Mouse (Mus musculus): ENCODE data around the gene Adamts12. TPM values are rescaled to one million over a fixed set of nuclear protein-coding genes. Genes with fewer than 3 reads are reported as not detected.
A peak's percentile ranks its signal among the peaks of the same experiment; 100 is the strongest.

Gene Adamts12
- polyA plus RNA-seq (2015; fragmentation: Nextera tagmentation; extraction: Ambion mirVana): 2.3 and 2.5 TPM in 2 replicates

- Histone ChIP-seq H3K9me3 (no peaks in the 10 kb centered on the region), H3K4me3 (replicated peaks) (peak within 1 kb of the TSS; percentile 44), H3K27me3 (replicated peaks) (no peaks in the 10 kb centered on the region), H3K36me3 (no peaks in the 10 kb centered on the region), H3K27ac (peak within 1 kb of the TSS; percentile 94), H3K4me1 (peaks cover 12% of the 10 kb centered on the region; the same call in 1 of the 2 replicates), H3K4me2 (peak within 1 kb of the TSS; percentile 74), H3K9ac (peak within 1 kb of the TSS; percentile 37; the same call in 1 of the 2 replicates)
- ATAC-seq (ENCODE audit: insufficient read depth, low FRiP score, low read depth): peak; percentile 82
- WGBS: 1% methylated on average over 25 of the region's 25 CpGs
Observed at GRCm38 (mm10) chr15:11064558-11065411, at the start of gene Adamts12. Gene Adamts12 (plus strand): TSS chr15:11064790.

GRCm38 (mm10) chr15:11014931-11015330 lies 49.7 kb upstream of the Adamts12 start:
- no peak overlapping the region for H3K4me3 ChIP-seq (replicated peaks)
- H3K4me1 ChIP-seq: no peaks in the 10 kb centered on the region
- no peak for ATAC-seq (ENCODE audit: insufficient read depth, low FRiP score, low read depth)
- no peak overlapping the region for H3K27ac ChIP-seq
- H3K9me3 ChIP-seq: no peaks in the 10 kb centered on the region
- no peaks in the 10 kb centered on the region for H3K36me3 ChIP-seq
- WGBS: 56% methylated on average over 2 of the region's 2 CpGs
- no peak overlapping the region for H3K4me2 ChIP-seq
- no peak overlapping the region for H3K9ac ChIP-seq
- H3K27me3 ChIP-seq (replicated peaks): no peaks in the 10 kb centered on the region

- Histone ChIP-seq H3K9me3 (no peaks in the 10 kb centered on the region), H3K27me3 (replicated peaks) (no peaks in the 10 kb centered on the region), H3K27ac (no peak overlapping the region), H3K36me3 (no peaks in the 10 kb centered on the region), H3K4me3 (replicated peaks) (no peak overlapping the region), H3K9ac (no peak overlapping the region), H3K4me1 (no peaks in the 10 kb centered on the region), H3K4me2 (no peak overlapping the region)
- WGBS: 50% methylated on average over 4 of the region's 4 CpGs
- ATAC-seq (ENCODE audit: insufficient read depth, low FRiP score, low read depth): peak; percentile 66; the same call in 1 of the 2 replicates
Observed at GRCm38 (mm10) chr15:11026801-11027561, 37.6 kb upstream of the Adamts12 start.

- Histone ChIP-seq H3K4me3 (replicated peaks) (no peak overlapping the region), H3K4me2 (no peak overlapping the region), H3K27me3 (replicated peaks) (peaks cover 7% of the 10 kb centered on the region), H3K9me3 (no peaks in the 10 kb centered on the region), H3K4me1 (no peaks in the 10 kb centered on the region), H3K27ac (no peak overlapping the region), H3K36me3 (no peaks in the 10 kb centered on the region), H3K9ac (no peak overlapping the region)
- no peak for ATAC-seq (ENCODE audit: insufficient read depth, low FRiP score, low read depth)
- 75% methylated on average over 3 of the region's 3 CpGs for WGBS
Observed at GRCm38 (mm10) chr15:11030188-11030587, 34.4 kb upstream of the Adamts12 start.

- ATAC-seq (ENCODE audit: insufficient read depth, low FRiP score, low read depth): no peak
- H3K27me3 ChIP-seq (replicated peaks): peaks cover 39% of the 10 kb centered on the region
- H3K4me1 ChIP-seq: peaks cover 18% of the 10 kb centered on the region
- H3K27ac ChIP-seq: no peak overlapping the region
- peak overlapping the region; percentile 30 for H3K4me3 ChIP-seq (replicated peaks)
- H3K4me2 ChIP-seq: peak overlapping the region; percentile 59
- H3K9ac ChIP-seq: no peak overlapping the region
- no peaks in the 10 kb centered on the region for H3K9me3 ChIP-seq
- H3K36me3 ChIP-seq: no peaks in the 10 kb centered on the region
- 9% methylated on average over 34 of the region's 34 CpGs for WGBS
Observed at GRCm38 (mm10) chr15:11035947-11036474, 28.6 kb upstream of the Adamts12 start.

GRCm38 (mm10) chr15:11036535-11037375 lies 27.8 kb upstream of the Adamts12 start:
- no peak for ATAC-seq (ENCODE audit: insufficient read depth, low FRiP score, low read depth)
- H3K4me2 ChIP-seq: peak overlapping the region; percentile 59
- H3K4me3 ChIP-seq (replicated peaks): peak overlapping the region; percentile 30
- no peak overlapping the region for H3K9ac ChIP-seq
- WGBS: 4% methylated on average over 49 of the region's 49 CpGs
- H3K27ac ChIP-seq: no peak overlapping the region
- peaks cover 39% of the 10 kb centered on the region for H3K27me3 ChIP-seq (replicated peaks)
- H3K36me3 ChIP-seq: no peaks in the 10 kb centered on the region
- peaks cover 18% of the 10 kb centered on the region for H3K4me1 ChIP-seq
- H3K9me3 ChIP-seq: no peaks in the 10 kb centered on the region

GRCm38 (mm10) chr15:11037376-11037695 lies 27.3 kb upstream of the Adamts12 start:
- Histone ChIP-seq H3K4me3 (replicated peaks) (peak overlapping the region; percentile 30), H3K9me3 (no peaks in the 10 kb centered on the region), H3K9ac (no peak overlapping the region), H3K27ac (no peak overlapping the region), H3K4me2 (peak overlapping the region; percentile 59), H3K27me3 (replicated peaks) (peaks cover 39% of the 10 kb centered on the region), H3K36me3 (no peaks in the 10 kb centered on the region), H3K4me1 (peaks cover 18% of the 10 kb centered on the region)
- ATAC-seq (ENCODE audit: insufficient read depth, low FRiP score, low read depth): no peak
- 6% methylated on average over 8 of the region's 8 CpGs for WGBS

- peak within 1 kb of the TSS; percentile 59 for H3K4me2 ChIP-seq
- peaks cover 39% of the 10 kb centered on the region for H3K27me3 ChIP-seq (replicated peaks)
Observed at GRCm38 (mm10) chr15:11037711-11038110, 26.9 kb upstream of the Adamts12 start, which contains the start of gene Rxfp3. Gene Rxfp3 (minus strand): TSS chr15:11037991.

GRCm38 (mm10) chr15:11038476-11038875 lies 26.1 kb upstream of the Adamts12 start:
- Histone ChIP-seq H3K4me2 (no peak overlapping the region), H3K4me3 (replicated peaks) (no peak overlapping the region), H3K9me3 (no peaks in the 10 kb centered on the region), H3K4me1 (peaks cover 18% of the 10 kb centered on the region), H3K27me3 (replicated peaks) (peaks cover 39% of the 10 kb centered on the region), H3K36me3 (no peaks in the 10 kb centered on the region), H3K9ac (no peak overlapping the region), H3K27ac (no peak overlapping the region)
- 2% methylated on average over 12 of the region's 12 CpGs for WGBS
- ATAC-seq (ENCODE audit: insufficient read depth, low FRiP score, low read depth): no peak

More at GRCm38 (mm10) chr15:11037711-11038110, 26.9 kb upstream of the Adamts12 start, which contains the start of gene Rxfp3:
- H3K4me3 ChIP-seq (replicated peaks): peak within 1 kb of the TSS; percentile 30
- no peak within 1 kb of the TSS for H3K9ac ChIP-seq
- peaks cover 18% of the 10 kb centered on the region for H3K4me1 ChIP-seq
- 5% methylated on average over 16 of the region's 16 CpGs for WGBS
- ATAC-seq (ENCODE audit: insufficient read depth, low FRiP score, low read depth): no peak
- H3K27ac ChIP-seq: no peak within 1 kb of the TSS
- H3K9me3 ChIP-seq: no peaks in the 10 kb centered on the region
- H3K36me3 ChIP-seq: no peaks in the 10 kb centered on the region

GRCm38 (mm10) chr15:11040067-11040466 lies 24.5 kb upstream of the Adamts12 start:
- no peak overlapping the region for H3K4me2 ChIP-seq
- no peaks in the 10 kb centered on the region for H3K36me3 ChIP-seq
- no peak overlapping the region for H3K9ac ChIP-seq
- H3K9me3 ChIP-seq: no peaks in the 10 kb centered on the region
- H3K27me3 ChIP-seq (replicated peaks): peaks cover 33% of the 10 kb centered on the region
- no peak overlapping the region for H3K4me3 ChIP-seq (replicated peaks)
- peaks cover 18% of the 10 kb centered on the region for H3K4me1 ChIP-seq
- no peak overlapping the region for H3K27ac ChIP-seq
- WGBS: 31% methylated on average over 5 of the region's 5 CpGs
- ATAC-seq (ENCODE audit: insufficient read depth, low FRiP score, low read depth): no peak; the same call in 1 of the 2 replicates

GRCm38 (mm10) chr15:11041229-11041628 lies 23.4 kb upstream of the Adamts12 start:
- H3K27ac ChIP-seq: no peak overlapping the region
- H3K4me3 ChIP-seq (replicated peaks): no peak overlapping the region
- no peak for ATAC-seq (ENCODE audit: insufficient read depth, low FRiP score, low read depth)
- no peak overlapping the region for H3K9ac ChIP-seq
- no peaks in the 10 kb centered on the region for H3K36me3 ChIP-seq
- H3K4me1 ChIP-seq: peaks cover 14% of the 10 kb centered on the region
- H3K27me3 ChIP-seq (replicated peaks): peaks cover 21% of the 10 kb centered on the region
- H3K9me3 ChIP-seq: no peaks in the 10 kb centered on the region
- no peak overlapping the region for H3K4me2 ChIP-seq
- WGBS: 76% methylated on average over 2 of the region's 2 CpGs
